Mouse (Mus musculus) spleen, adult 2 months (tissue): Measurements from ENCODE around the gene Tm4sf20.

Source experiments
- CTCF ChIP-seq: fragments of 200-500 bp; IDR thresholded peaks from 2 replicates; pipeline ENCODE4 v1.5.1; 2011; ENCODE audit warnings: mild to moderate bottlenecking, inconsistent platforms; ENCODE audit not compliant: insufficient read depth, insufficient read length, insufficient replicate concordance; ENCODE audit errors: extremely low read depth
- POLR2A ChIP-seq: fragments of 200-500 bp; IDR thresholded peaks from 2 replicates; pipeline ENCODE4 v1.6.1; 2011; ENCODE audit warnings: low read depth, low read length, inconsistent platforms

DNA sequence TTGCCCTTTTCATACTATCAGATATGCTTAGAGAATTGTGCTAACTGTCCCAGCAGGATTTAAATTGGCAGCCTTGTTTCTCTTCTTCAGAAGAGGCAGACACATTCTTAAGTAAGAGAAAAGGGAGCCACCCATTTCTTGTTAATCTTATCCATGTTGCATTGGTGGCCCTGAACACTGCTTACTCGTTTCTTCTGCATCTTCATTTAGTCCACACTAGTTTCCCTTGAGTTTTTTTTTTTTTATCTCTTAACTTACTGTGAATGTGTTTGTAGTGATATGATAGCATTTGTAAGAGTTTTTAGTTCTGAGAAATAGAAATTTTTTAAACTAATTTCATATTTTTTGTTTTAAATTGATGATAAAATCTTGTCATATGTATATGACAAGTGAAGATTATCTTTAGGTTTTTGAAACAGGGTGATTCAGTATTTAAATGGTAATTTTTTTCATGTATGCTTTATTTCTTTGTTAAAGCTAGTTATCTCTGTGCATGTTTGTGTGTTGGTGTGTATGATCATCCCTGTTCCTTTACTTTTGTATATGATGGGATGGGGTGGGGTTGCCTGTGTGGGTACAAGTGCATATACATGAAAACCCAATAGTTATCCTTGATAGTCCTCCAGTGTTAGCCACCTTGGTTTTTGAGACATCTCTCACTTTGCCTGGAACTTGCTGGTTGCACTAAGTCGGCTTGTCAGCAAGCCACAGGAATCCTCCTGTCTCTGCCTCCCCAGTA, 20.4 kb downstream of the Tm4sf20 start:
- no peak for TF ChIP-seq CTCF
- no peak for TF ChIP-seq POLR2A
